Mouse (Mus musculus): ENCODE measurements around the gene Dars.

Dars gene

GRCm38 (mm10) chr1:128417533-128417888 is 343 bp upstream of the Dars start:
- in situ Hi-C loops (cut with MboI) = loop anchor here (25.0 kb wide), 1 partner anchor 170 kb away; the partner anchor contains the start of gene Cxcr4

GRCm38 (mm10) chr1:128411141-128411540 is 6.0 kb downstream of the Dars start:
- in situ Hi-C loops (cut with MboI) = loop anchor here (25.0 kb wide), 1 partner anchor 176 kb away; the partner anchor contains the start of gene Cxcr4

DNA sequence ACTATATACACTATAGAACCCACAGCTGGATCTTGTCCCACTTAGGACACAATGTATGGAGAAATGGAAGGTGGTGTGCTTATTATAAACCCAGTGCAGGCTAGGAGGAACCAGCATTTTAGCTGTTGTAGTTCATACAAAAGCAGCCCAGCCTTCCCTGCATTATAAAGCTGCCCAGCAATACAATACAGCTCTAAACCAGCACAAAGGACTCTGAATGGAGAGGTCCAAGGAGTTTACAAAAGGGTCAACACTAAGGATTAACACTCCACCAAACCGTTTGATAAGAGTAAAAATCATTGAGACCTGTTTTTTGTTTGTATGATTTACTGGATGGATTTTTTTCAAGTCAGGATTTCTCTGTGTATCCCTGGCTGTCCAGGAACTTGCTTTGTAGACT is 10.3 kb downstream of the Dars start:
- in situ Hi-C loops (cut with MboI) = loop anchor here (25.0 kb wide), 1 partner anchor 180 kb away; the partner anchor contains the start of gene Cxcr4

DNA sequence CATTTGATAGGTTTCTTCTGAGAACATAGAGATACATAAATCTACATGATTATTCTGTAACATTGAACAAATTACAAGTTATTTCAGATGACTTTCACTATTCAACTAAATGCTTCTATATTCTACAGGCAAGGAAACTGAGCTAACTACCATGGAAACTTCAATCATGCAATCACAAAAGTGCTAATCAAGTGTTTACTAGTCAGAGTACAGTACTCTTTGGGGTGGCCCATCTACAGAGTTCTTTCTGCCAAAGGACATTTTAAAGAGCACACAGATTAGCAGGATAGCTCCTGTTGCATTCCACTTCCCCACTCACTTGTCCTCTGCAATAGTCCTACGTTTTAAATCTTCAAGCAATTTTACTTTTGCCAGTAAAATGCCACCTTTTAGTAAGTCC is 11.5 kb downstream of the Dars start:
- in situ Hi-C loops (cut with MboI) = loop anchor here (25.0 kb wide), 1 partner anchor 182 kb away; the partner anchor contains the start of gene Cxcr4

DNA sequence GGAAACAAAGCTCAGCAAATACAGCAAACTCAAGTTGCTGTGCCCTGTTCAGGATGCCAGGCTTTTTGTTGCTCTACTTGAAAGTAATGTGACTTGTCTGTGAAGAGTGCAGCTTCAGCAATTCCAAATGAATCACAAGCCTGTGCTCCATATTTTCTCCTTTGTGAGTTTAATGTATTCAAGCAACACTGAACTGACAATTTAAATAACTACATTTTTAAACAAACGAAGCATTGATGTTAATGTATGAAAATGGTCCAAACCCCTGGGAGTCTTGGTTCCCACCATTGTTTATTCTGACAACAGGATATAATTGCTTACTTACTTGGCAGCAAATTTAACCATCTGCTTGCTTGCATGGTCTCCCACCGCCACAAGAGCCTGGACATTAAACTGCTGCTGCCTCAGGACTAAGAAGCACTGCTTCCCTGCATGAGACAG is 12.1 kb downstream of the Dars start:
- in situ Hi-C loops (cut with MboI) = loop anchor here (25.0 kb wide), 1 partner anchor 182 kb away; the partner anchor contains the start of gene Cxcr4

DNA sequence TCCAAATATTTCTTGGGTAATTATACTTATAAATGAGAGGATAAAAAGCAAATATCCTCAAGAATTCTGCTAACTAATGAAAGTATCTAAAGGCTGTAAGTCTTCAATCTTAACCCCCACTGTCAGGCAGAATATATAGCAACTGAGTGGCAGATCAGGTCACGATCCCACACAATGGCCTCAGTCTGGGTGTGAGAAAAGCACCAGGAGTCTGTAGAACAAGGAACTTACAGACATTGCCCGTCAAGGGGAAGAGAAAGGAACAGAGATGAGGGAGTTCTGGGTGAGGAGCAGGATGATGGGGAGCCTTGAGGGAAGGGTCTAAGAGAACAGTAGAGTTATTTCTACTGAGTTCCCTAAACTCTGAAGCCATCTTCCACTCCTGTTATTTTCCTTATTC is 16.2 kb downstream of the Dars start:
- in situ Hi-C loops (cut with MboI) = loop anchor here (25.0 kb wide), 1 partner anchor 186 kb away; the partner anchor contains the start of gene Cxcr4

DNA sequence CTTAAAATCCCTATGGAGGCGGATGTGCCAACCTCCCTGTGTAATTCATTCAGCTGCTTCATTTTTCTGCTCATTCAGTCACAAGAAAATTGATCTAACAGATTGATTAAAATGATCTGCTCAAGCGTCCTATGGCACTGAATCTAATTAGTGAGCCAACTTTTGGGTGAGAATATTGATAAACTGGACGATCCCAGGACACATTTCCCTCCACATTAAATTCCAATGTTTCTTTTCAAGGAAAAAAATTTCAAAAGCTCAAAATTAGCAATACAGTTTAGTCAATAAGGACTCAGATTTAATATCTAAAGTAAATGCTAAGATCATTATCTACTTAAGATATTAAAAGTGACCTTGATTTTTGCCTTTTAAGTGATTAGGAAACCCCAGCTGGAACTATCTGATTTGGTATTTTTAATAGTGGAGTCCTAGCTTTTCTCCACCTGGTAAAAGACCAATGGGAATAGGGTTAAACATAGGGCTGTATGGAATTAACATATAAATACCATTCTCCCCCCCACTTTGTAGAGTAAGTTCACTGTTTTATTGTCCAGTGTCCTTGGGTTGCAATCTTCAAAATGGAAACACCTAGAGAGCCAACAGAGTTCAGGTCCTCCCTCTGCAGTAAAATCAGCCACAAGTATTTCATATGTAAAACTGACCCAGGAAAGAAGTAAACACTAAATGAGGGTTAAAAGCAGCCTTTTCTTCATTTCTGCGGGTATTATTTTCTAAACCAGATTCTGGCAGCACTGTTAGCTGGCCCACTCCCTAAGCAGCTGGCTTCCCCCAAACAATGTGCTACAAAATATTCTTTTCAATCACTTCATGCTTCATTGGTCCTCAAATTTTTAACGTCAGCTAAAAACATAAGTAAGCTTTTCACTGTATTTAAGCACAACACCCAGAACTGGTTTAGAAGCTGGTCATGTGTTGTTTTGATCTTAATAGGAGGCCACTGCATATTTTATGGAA is 16.9 kb downstream of the Dars start:
- in situ Hi-C loops (cut with MboI) = loop anchor here (25.0 kb wide), 1 partner anchor 187 kb away; the partner anchor contains the start of gene Cxcr4

DNA sequence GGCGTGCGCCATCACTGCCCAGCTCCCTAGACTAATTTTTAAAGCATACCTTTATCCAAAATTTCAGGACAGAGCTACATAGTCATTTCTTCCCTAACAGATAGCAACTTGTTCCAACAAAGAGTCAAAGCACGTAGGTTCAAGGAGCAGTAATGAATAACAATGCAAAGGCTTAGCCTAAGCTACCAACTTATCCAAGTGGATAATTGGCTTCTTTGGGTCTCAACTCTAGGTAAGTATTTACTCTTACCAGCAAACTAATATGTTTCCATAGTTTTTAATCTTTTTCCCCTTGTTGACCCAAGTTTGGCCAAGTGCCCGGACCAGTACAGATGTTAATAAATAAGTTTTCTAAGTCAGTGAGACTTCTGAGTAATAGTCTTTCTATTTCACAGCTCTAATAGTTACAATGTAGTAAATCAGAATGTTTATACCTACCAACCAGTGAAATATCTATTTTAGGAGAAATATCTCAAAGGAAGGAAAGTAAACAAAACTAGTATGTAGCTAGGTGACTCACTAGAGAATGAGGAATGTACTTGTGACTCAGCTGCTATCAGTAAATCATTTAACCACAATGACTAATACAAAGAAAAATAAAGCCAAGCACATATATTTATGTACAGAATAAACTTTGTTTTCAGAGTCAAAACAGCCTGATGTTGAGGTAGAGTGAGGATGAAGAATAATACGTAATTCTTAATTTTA is 18.3 kb downstream of the Dars start:
- in situ Hi-C loops (cut with MboI) = no loop called here

DNA sequence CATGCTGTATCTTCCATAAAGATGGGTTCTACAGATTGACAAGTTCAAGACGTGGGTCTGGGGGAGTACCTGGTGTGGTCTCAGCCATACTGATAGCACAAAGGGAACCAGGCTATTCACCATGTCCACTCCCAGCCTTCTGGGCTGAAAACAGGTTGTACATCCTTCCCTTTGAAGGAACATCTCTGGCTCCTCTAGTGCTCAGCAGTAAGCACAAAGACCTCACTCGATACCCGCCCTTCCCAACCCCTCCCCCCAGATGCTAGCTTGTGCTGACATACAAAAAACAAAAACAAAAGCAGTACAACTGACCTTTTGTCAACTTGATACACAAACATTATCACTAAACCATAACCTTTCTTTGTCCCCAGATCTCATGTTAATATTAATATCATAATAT is 22.5 kb downstream of the Dars start:
- in situ Hi-C loops (cut with MboI) = no loop called here

GRCm38 (mm10) chr1:128392382-128392781 is 24.8 kb downstream of the Dars start:
- in situ Hi-C loops (cut with MboI) = no loop called here

GRCm38 (mm10) chr1:128386487-128386886 is 30.7 kb downstream of the Dars start:
- in situ Hi-C loops (cut with MboI) = no loop called here

DNA sequence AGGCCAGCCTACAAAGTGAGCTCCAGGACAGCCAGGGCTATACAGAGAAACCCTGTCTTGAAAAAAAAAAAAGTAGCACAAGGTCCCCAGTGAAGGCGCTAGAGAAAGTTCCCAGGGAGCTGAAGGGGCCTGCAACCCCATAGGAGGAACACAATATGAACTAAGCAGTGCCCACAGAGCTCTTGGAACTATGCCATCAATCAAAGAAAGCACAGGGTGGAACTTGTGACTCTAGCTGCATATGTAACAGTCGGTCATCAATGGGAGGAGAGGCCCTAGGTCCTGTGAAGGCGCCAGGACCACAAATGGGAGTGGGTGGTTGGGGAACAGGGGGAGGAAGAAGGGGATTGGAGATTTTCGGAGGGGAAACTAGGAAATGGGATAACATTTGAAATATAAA is 40.3 kb downstream of the Dars start:
- in situ Hi-C loops (cut with MboI) = no loop called here

DNA sequence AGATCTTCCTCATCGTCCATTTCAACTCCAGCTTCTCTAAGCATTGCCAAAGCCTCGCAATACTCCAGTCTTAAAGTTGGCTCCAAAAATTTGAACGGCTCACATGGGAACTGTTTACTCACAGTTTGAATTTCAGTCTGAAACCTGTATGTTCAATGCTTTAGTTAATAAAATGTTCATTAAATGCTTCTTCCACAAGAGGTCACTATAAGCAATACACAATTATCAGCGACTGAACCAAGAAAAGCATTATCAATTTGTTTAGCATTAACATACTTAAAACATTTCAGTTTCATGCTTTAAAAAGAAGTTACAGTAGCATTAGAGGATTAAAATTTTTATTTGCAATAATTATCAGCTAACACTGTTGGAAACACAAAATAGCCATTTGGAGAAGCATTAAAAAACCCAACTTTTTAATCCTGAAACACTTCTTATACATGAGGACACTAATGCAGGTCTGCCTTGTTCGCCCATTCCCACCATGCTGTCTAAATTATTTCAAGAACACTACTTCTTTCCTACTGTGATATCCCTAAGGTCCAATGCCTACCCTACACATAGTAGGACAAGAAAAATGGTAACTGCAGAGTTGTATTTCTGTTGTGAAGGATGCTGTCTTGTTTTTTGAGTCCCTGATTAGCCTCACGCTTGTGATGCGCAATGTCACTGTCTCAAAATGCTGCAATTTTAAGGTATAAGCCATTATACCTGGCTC is 44.9 kb downstream of the Dars start:
- in situ Hi-C loops (cut with MboI) = no loop called here

GRCm38 (mm10) chr1:128368732-128369441 is 48.3 kb downstream of the Dars start:
- in situ Hi-C loops (cut with MboI) = loop anchor here (5.0 kb wide), 1 partner anchor 458 kb away; no protein-coding TSS in a partner anchor

DNA sequence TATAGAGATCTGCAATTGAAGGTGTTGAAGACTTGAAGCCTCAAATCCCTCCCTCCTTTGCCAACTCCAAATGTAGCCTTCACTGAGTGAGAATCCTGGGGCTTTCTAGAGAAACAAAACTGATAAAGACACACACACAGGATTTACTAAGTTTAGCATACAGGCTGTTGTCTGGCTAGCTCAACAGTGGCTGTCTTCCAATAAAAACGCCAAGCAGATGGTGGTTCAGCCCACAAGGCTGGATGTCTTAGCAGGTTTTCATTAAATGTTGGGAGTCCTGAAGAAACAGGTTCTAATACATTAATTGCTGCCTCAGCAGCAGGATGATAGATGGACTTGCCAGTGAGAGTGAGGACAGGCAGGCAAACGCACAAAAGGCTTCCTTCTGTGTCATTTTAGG is 56.6 kb downstream of the Dars start:
- in situ Hi-C loops (cut with MboI) = no loop called here

- in situ Hi-C loops (cut with MboI) = no loop called here
Measured at GRCm38 (mm10) chr1:128359554-128360376, 57.4 kb downstream of the Dars start, which contains the start of gene Mcm6. Gene Mcm6, minus strand, starts transcription at chr1:128359664.

DNA sequence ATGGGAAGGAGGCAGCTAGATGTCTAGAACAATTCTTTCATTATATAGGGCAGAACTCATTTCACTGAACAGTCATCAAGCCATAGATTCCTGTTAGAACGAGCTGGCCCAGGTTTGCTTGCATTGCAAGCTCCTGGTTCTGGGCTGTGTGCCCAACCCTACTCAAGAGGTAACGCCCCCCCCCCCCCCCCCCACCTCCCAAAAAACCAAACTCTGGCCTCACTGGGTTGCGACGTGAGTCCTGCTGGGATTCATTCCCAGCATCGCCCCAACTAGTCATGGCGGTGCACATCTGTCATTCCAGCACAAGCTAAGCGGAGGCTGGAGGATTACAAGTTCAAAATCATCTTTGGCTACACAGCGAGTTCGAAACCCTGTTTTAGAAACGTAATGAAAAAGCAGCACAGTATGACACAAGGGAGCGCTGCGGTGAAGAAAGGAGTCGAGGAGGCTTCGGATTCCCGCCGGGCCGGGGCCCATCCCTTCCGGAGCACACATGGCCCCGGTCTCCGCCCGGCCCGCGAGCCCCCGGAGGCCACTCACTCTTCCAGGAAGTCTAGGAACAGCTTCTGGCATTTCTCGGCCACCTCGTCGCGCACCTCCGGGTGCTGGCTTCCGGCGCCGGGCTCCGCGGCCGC is 58.1 kb downstream of the Dars start:
- in situ Hi-C loops (cut with MboI) = no loop called here

DNA sequence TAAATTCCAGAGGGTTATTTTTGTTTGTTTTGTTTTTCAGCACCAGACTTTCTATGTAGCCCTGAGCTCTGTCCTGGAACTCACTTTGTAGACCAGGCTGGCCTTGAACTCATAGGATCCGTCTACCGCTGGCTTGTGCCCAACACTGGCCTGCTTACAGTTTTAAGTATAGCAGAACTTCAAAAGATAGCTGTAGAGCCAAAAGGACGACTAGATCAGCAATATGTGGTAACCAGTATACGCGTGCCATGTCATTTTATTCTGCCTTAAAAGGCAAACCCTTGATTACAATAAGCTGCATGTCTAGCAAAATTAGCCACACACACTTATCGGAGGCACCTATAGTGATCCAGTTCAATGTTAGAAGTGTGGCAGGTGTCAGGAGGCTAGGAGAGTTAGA is 58.9 kb downstream of the Dars start:
- in situ Hi-C loops (cut with MboI) = no loop called here

- in situ Hi-C loops (cut with MboI) = no loop called here
Measured at GRCm38 (mm10) chr1:128357452-128357851, 59.7 kb downstream of the Dars start.

DNA sequence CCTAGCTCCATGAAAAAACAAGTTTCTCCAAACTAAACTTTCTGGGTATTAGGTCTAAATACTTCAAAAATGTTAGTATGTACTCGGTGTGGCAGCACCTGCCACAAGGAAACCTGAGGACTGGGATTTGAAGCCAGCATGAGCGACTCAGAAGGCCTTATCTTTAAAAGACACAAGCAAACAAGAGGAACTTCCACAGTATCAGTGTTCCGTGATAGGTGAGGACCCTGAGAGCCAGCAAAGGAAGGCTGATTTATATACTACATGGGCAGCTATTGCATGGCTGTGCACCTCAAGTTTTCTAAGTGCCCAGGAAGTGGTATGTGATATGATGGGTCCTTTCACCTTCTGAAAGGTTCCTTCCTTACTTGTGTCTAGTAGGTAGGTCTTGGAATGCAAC is 64.1 kb downstream of the Dars start:
- in situ Hi-C loops (cut with MboI) = no loop called here

Measured in mature B cell (primary cell).